Mouse (Mus musculus) C2C12 (cell line): Measurements from ENCODE around the gene Gm37240. TPM values are rescaled to one million over a fixed set of nuclear protein-coding genes. Genes with fewer than 3 reads are reported as not detected.

Source experiments
- H3K27me3 ChIP-seq: one replicate; pipeline ENCODE4 v1.6.1; 2011; ENCODE audit not compliant: control insufficient read depth, insufficient read depth, insufficient read length
- H3K36me3 ChIP-seq: one replicate; pipeline ENCODE4 v1.6.1; 2011; ENCODE audit not compliant: control insufficient read depth, insufficient read depth
- H3K4me3 ChIP-seq: one replicate; pipeline ENCODE4 v1.5.1; 2011; ENCODE audit warnings: mild to moderate bottlenecking, control low read depth; ENCODE audit not compliant: poor library complexity, insufficient read depth, severe bottlenecking
- H3K79me2 ChIP-seq: one replicate; pipeline ENCODE4 v1.6.1; 2011; ENCODE audit not compliant: control insufficient read depth, insufficient read depth
- H3K79me3 ChIP-seq: one replicate; pipeline ENCODE4 v1.6.1; 2011; ENCODE audit warnings: low read depth, control low read depth
- H3ac ChIP-seq: one replicate; pipeline ENCODE3; 2011; ENCODE audit warnings: low read depth; ENCODE audit not compliant: control insufficient read depth, insufficient read length
- CEBPB ChIP-seq: IDR thresholded peaks from one replicate; pipeline ENCODE4 v1.6.1; 2011; ENCODE audit warnings: low read depth, mild to moderate bottlenecking, control low read depth, moderate library complexity
- CTCF ChIP-seq: IDR thresholded peaks from one replicate; pipeline ENCODE4 v1.5.1; 2011; ENCODE audit not compliant: control insufficient read depth, insufficient read depth, insufficient read length
- FOSL1 ChIP-seq: IDR thresholded peaks from one replicate; pipeline ENCODE4 v1.8.0; 2011; ENCODE audit warnings: mild to moderate bottlenecking, low read length; ENCODE audit not compliant: poor library complexity, insufficient read depth, severe bottlenecking
- MAX ChIP-seq: IDR thresholded peaks from one replicate; pipeline ENCODE4 v1.6.1; 2011; ENCODE audit warnings: mild to moderate bottlenecking, control low read depth
- MYOD1 ChIP-seq: IDR thresholded peaks from one replicate; pipeline ENCODE4 v1.6.1; 2011; ENCODE audit warnings: low read depth; ENCODE audit not compliant: control insufficient read depth, insufficient read length
- MYOG ChIP-seq: IDR thresholded peaks from one replicate; pipeline ENCODE4 v1.6.1; 2011; ENCODE audit not compliant: control insufficient read depth, insufficient read length; ENCODE audit errors: extremely low read depth
- USF1 ChIP-seq: IDR thresholded peaks from one replicate; pipeline ENCODE4 v1.6.1; 2011; ENCODE audit warnings: low read depth, mild to moderate bottlenecking, control low read depth, moderate library complexity
- polyA plus RNA-seq: library from polyadenylated mRNA; unstranded; fragments of >200 nt; fragmentation: generic; extraction: Trizol; gene quantifications from one replicate; pipeline ENCODE4 v1.2.1, GENCODE M21; 2012; ENCODE audit warnings: missing spikeins

Gene Gm37240
- polyA plus RNA-seq, 1 experiment: 7.3 TPM

- TF ChIP-seq CTCF: no peak
- no peak for TF ChIP-seq MYOD1
- TF ChIP-seq CEBPB: no peak
- no peak for TF ChIP-seq MYOG
- TF ChIP-seq USF1: no peak
- no peak for TF ChIP-seq MAX
- TF ChIP-seq FOSL1: no peak
- Histone ChIP-seq H3ac (no peak overlapping the region), H3K27me3 (no peaks in the 10 kb centered on the region), H3K79me2 (no peaks in the 10 kb centered on the region), H3K79me3 (no peaks in the 10 kb centered on the region), H3K4me3 (no peak overlapping the region), H3K36me3 (no peaks in the 10 kb centered on the region)
Observed at GRCm38 (mm10) chr3:85275075-85275474, 612.2 kb downstream of the Gm37240 start.

- Histone ChIP-seq H3K79me2 (no peaks in the 10 kb centered on the region), H3K4me3 (no peak overlapping the region), H3K79me3 (no peaks in the 10 kb centered on the region), H3K36me3 (no peaks in the 10 kb centered on the region), H3ac (no peak overlapping the region), H3K27me3 (no peaks in the 10 kb centered on the region)
- no peak for TF ChIP-seq MAX
- TF ChIP-seq MYOG: no peak
- TF ChIP-seq FOSL1: no peak
- TF ChIP-seq USF1: no peak
- no peak for TF ChIP-seq MYOD1
- TF ChIP-seq CEBPB: no peak
- TF ChIP-seq CTCF: no peak
Observed at GRCm38 (mm10) chr3:85271491-85271890, 615.8 kb downstream of the Gm37240 start.

GRCm38 (mm10) chr3:85264963-85265362, 622.4 kb downstream of the Gm37240 start:
- H3K79me3 ChIP-seq: no peaks in the 10 kb centered on the region
- no peaks in the 10 kb centered on the region for H3K79me2 ChIP-seq
- no peak overlapping the region for H3K4me3 ChIP-seq
- TF ChIP-seq CTCF: no peak
- TF ChIP-seq MYOG: no peak
- TF ChIP-seq MYOD1: no peak
- no peak for TF ChIP-seq MAX
- TF ChIP-seq USF1: no peak
- TF ChIP-seq CEBPB: no peak
- no peak for TF ChIP-seq FOSL1
- H3ac ChIP-seq: no peak overlapping the region
- H3K36me3 ChIP-seq: no peaks in the 10 kb centered on the region
- no peaks in the 10 kb centered on the region for H3K27me3 ChIP-seq

- no peaks in the 10 kb centered on the region for H3K79me2 ChIP-seq
- no peaks in the 10 kb centered on the region for H3K79me3 ChIP-seq
- no peaks in the 10 kb centered on the region for H3K27me3 ChIP-seq
- no peaks in the 10 kb centered on the region for H3K36me3 ChIP-seq
- H3K4me3 ChIP-seq: no peak overlapping the region
- TF ChIP-seq MYOD1 (no peak), FOSL1 (no peak), MYOG (no peak), MAX (no peak), USF1 (no peak), CTCF (no peak), CEBPB (no peak)
- H3ac ChIP-seq: no peak overlapping the region
Observed at GRCm38 (mm10) chr3:85264546-85264945, 622.8 kb downstream of the Gm37240 start.

GRCm38 (mm10) chr3:85254526-85254925, 632.8 kb downstream of the Gm37240 start:
- Histone ChIP-seq H3K79me3 (no peaks in the 10 kb centered on the region), H3K4me3 (no peak overlapping the region), H3K36me3 (no peaks in the 10 kb centered on the region), H3ac (no peak overlapping the region), H3K27me3 (no peaks in the 10 kb centered on the region), H3K79me2 (no peaks in the 10 kb centered on the region)
- TF ChIP-seq MAX (no peak), CEBPB (no peak), CTCF (no peak), MYOD1 (no peak), FOSL1 (no peak), USF1 (no peak)

- H3K4me3 ChIP-seq: no peak overlapping the region
- H3ac ChIP-seq: no peak overlapping the region
- H3K27me3 ChIP-seq: no peaks in the 10 kb centered on the region
- no peaks in the 10 kb centered on the region for H3K79me3 ChIP-seq
- no peaks in the 10 kb centered on the region for H3K79me2 ChIP-seq
- no peak for TF ChIP-seq USF1
- TF ChIP-seq CEBPB: no peak
- no peak for TF ChIP-seq MYOG
- no peak for TF ChIP-seq MAX
- no peak for TF ChIP-seq CTCF
- no peak for TF ChIP-seq MYOD1
- no peaks in the 10 kb centered on the region for H3K36me3 ChIP-seq
Observed at GRCm38 (mm10) chr3:85251631-85252030, 635.7 kb downstream of the Gm37240 start.
